Mouse (Mus musculus) erythroblast, embryonic 14.5 days (primary cell): ENCODE data around the gene Gm37240. TPM values are rescaled to one million over a fixed set of nuclear protein-coding genes. Genes with fewer than 3 reads are reported as not detected.

Source experiments
- H3K27me3 ChIP-seq: 2 replicates; pipeline ENCODE4 v1.6.1; 2012; ENCODE audit warnings: inconsistent platforms; ENCODE audit not compliant: control insufficient read depth
- H3K36me3 ChIP-seq: 2 replicates; pipeline ENCODE4 v1.6.1; 2012; ENCODE audit warnings: mild to moderate bottlenecking, inconsistent platforms; ENCODE audit not compliant: control insufficient read depth
- H3K4me1 ChIP-seq: 2 replicates; pipeline ENCODE4 v1.6.1; 2012; ENCODE audit warnings: inconsistent platforms; ENCODE audit not compliant: control insufficient read depth
- H3K4me3 ChIP-seq: replicated peaks from 2 replicates; pipeline ENCODE3; 2012; ENCODE audit warnings: moderate library complexity, mild to moderate bottlenecking, inconsistent platforms
- H3K9me3 ChIP-seq: 2 replicates; pipeline ENCODE4 v1.6.1; 2012; ENCODE audit warnings: low read length, inconsistent platforms, mixed read lengths; ENCODE audit not compliant: control insufficient read depth
- GATA1 ChIP-seq: IDR thresholded peaks from 2 replicates; pipeline ENCODE4 v1.6.1; 2012; ENCODE audit warnings: low read length, inconsistent platforms, mixed read lengths
- TAL1 ChIP-seq: IDR thresholded peaks from 3 replicates; pipeline ENCODE4 v1.6.1; 2012; ENCODE audit warnings: low read length, inconsistent platforms, mixed read lengths
- polyA plus RNA-seq: library from polyadenylated mRNA; stranded (reverse); fragments of >175 nt; gene quantifications from 2 replicates; pipeline ENCODE4 v1.2.3, GENCODE M21; 2012

The Gm37240 gene
- polyA plus RNA-seq, 1 experiment = not detected

GRCm38 (mm10) chr3:85168816-85169215 is 718.5 kb downstream of the Gm37240 start:
- TF ChIP-seq GATA1 (no peak), TAL1 (no peak)
- Histone ChIP-seq H3K27me3 (no peaks in the 10 kb centered on the region), H3K4me1 (peaks cover 4% of the 10 kb centered on the region; the same call in 1 of the 2 replicates), H3K36me3 (no peaks in the 10 kb centered on the region), H3K4me3 (no peak overlapping the region), H3K9me3 (no peaks in the 10 kb centered on the region)

- no peaks in the 10 kb centered on the region for H3K36me3 ChIP-seq
- H3K4me3 ChIP-seq = no peak overlapping the region
- no peaks in the 10 kb centered on the region for H3K9me3 ChIP-seq
- H3K4me1 ChIP-seq = no peaks in the 10 kb centered on the region
- no peaks in the 10 kb centered on the region for H3K27me3 ChIP-seq
- no peak for TF ChIP-seq TAL1
- no peak for TF ChIP-seq GATA1
These were observed 722.4 kb downstream of the Gm37240 start for GRCm38 (mm10) chr3:85164931-85165330.

GRCm38 (mm10) chr3:85163396-85163795 is 723.9 kb downstream of the Gm37240 start:
- Histone ChIP-seq H3K36me3 (no peaks in the 10 kb centered on the region), H3K27me3 (no peaks in the 10 kb centered on the region), H3K4me3 (no peak overlapping the region), H3K4me1 (no peaks in the 10 kb centered on the region), H3K9me3 (no peaks in the 10 kb centered on the region)
- TF ChIP-seq GATA1 (no peak), TAL1 (no peak)

GRCm38 (mm10) chr3:85162430-85162829 is 724.9 kb downstream of the Gm37240 start:
- H3K36me3 ChIP-seq = no peaks in the 10 kb centered on the region
- no peaks in the 10 kb centered on the region for H3K4me1 ChIP-seq
- H3K4me3 ChIP-seq = no peak overlapping the region
- H3K9me3 ChIP-seq = no peaks in the 10 kb centered on the region
- no peaks in the 10 kb centered on the region for H3K27me3 ChIP-seq
- TF ChIP-seq TAL1 (no peak), GATA1 (no peak)

- Histone ChIP-seq H3K27me3 (no peaks in the 10 kb centered on the region), H3K4me1 (no peaks in the 10 kb centered on the region), H3K9me3 (no peaks in the 10 kb centered on the region), H3K4me3 (no peak overlapping the region), H3K36me3 (no peaks in the 10 kb centered on the region)
- TF ChIP-seq GATA1 = no peak
- no peak for TF ChIP-seq TAL1
These were observed 726.5 kb downstream of the Gm37240 start for GRCm38 (mm10) chr3:85160816-85161215.

- TF ChIP-seq GATA1 (no peak), TAL1 (no peak)
- no peak overlapping the region for H3K4me3 ChIP-seq
- H3K27me3 ChIP-seq = no peaks in the 10 kb centered on the region
- H3K4me1 ChIP-seq = no peaks in the 10 kb centered on the region
- H3K9me3 ChIP-seq = no peaks in the 10 kb centered on the region
- no peaks in the 10 kb centered on the region for H3K36me3 ChIP-seq
These were observed 727.7 kb downstream of the Gm37240 start for GRCm38 (mm10) chr3:85159631-85160030.

GRCm38 (mm10) chr3:85148816-85149215 is 738.5 kb downstream of the Gm37240 start:
- H3K4me1 ChIP-seq = no peaks in the 10 kb centered on the region
- no peaks in the 10 kb centered on the region for H3K9me3 ChIP-seq
- TF ChIP-seq TAL1 = no peak
- H3K36me3 ChIP-seq = no peaks in the 10 kb centered on the region
- no peak overlapping the region for H3K4me3 ChIP-seq
- no peaks in the 10 kb centered on the region for H3K27me3 ChIP-seq

GRCm38 (mm10) chr3:85148038-85148550 is 739.2 kb downstream of the Gm37240 start:
- Histone ChIP-seq H3K36me3 (no peaks in the 10 kb centered on the region), H3K27me3 (no peaks in the 10 kb centered on the region), H3K9me3 (no peaks in the 10 kb centered on the region), H3K4me3 (no peak overlapping the region), H3K4me1 (no peaks in the 10 kb centered on the region)
- TF ChIP-seq GATA1 (no peak), TAL1 (no peak)

GRCm38 (mm10) chr3:85145568-85145967 is 741.8 kb downstream of the Gm37240 start:
- H3K4me3 ChIP-seq = no peak overlapping the region
- TF ChIP-seq GATA1 (no peak), TAL1 (no peak)
- no peaks in the 10 kb centered on the region for H3K9me3 ChIP-seq
- no peaks in the 10 kb centered on the region for H3K27me3 ChIP-seq
- H3K36me3 ChIP-seq = no peaks in the 10 kb centered on the region
- no peaks in the 10 kb centered on the region for H3K4me1 ChIP-seq

GRCm38 (mm10) chr3:85145076-85145475 is 742.2 kb downstream of the Gm37240 start:
- H3K4me1 ChIP-seq = no peaks in the 10 kb centered on the region
- no peak for TF ChIP-seq GATA1
- no peak for TF ChIP-seq TAL1
- H3K9me3 ChIP-seq = no peaks in the 10 kb centered on the region
- H3K36me3 ChIP-seq = no peaks in the 10 kb centered on the region
- no peak overlapping the region for H3K4me3 ChIP-seq
- no peaks in the 10 kb centered on the region for H3K27me3 ChIP-seq
